In genomic region chr5:69207713-69208112, GRCm38 (mm10) we compare ENCODE assay signal across 6 mouse cellular contexts.
"Had no signal": no experiment of that assay in that cellular context is flagged by ENCODE, and none has a peak within 500 bp of the region (broad histone marks: within the 10 kb centered on the region; RNA-seq: fewer than 3 reads in every experiment).

No protein-coding gene starts in this region.

- DNase-seq: lung, adult 2 months; right cerebral cortex, postnatal 4 days; spleen, adult 18-20 months; thymus, adult 18-20 months; thymus, postnatal 14 days had no signal

- ATAC-seq: lung, postnatal 0 days had no signal
